Mouse (Mus musculus): Measurements from ENCODE around the gene Krtap5-5.
"Not testable (repeated sequence)": the region's sequence is repeated elsewhere in the genome, so short reads cannot be mapped to it uniquely, and the experiment has no call there.

DNA sequence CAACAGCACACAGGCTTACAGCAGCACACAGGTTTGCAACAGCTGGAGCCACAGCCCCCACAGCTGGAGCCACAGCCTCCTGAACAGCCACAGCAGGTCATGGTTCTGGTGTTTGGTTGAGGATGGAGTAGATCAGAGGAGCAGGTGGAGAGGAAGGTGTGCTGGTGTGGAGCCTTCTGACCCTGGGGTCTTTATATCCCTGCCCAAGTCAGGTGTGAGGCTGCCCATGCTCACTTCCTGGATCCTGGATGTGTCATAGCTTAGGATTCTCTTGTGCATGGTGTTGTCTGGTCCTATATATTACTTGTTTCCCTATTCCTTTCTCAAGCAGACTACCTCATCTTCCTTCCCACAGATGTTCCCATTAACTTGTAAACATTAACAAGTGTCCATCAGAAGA is 44.5 kb upstream of the Krtap5-5 start, which contains the start of gene Gm4559:
- not testable (repeated sequence) for TF ChIP-seq POLR2A (IDR thresholded peaks at IDR 0.05; ENCODE audit: borderline replicate concordance, extremely low read depth, low read depth, low read length); CTCF (IDR thresholded peaks at IDR 0.05; ENCODE audit: insufficient read depth, low read length)

Data from lung, adult 2 months (tissue).